Mouse (Mus musculus) kidney, embryonic 16.5 days (tissue): ENCODE measurements at regions not wholly inside any gene's neighbourhood (a gene's known extent, or its start where the extent isn't known, plus 50 kb on each side); places are given as distances from the start of the nearest gene placed in this dataset.

Experiments
- ATAC-seq: fragments of 200-750 bp; cut with Nextera tagmentation; 2 replicates; pipeline ENCODE4 v1.8.0; 2017; ENCODE audit warnings: moderate TSS enrichment; ENCODE audit not compliant: low FRiP score, low TSS enrichment
- H3K27ac ChIP-seq: fragments of 300-500 bp; sonication (generic); 2 replicates; pipeline ENCODE4 v1.5.1; 2014; ENCODE audit warnings: low read length
- H3K27me3 ChIP-seq: fragments of 300-500 bp; sonication (generic); 2 replicates; pipeline ENCODE4 v1.6.1; 2014; ENCODE audit warnings: low read length, control low read depth, mixed read lengths; ENCODE audit not compliant: insufficient read depth
- H3K36me3 ChIP-seq: fragments of 300-500 bp; sonication (generic); 2 replicates; pipeline ENCODE4 v1.6.1; 2014; ENCODE audit warnings: low read length, control low read depth, mixed read lengths; ENCODE audit not compliant: insufficient read depth
- H3K4me1 ChIP-seq: fragments of 300-500 bp; sonication (generic); 2 replicates; pipeline ENCODE4 v1.6.1; 2014; ENCODE audit warnings: low read length, control low read depth, mixed read lengths; ENCODE audit not compliant: insufficient read depth
- H3K4me2 ChIP-seq: fragments of 300-500 bp; sonication (generic); replicated peaks from 2 replicates; pipeline ENCODE4 v1.6.1; 2014; ENCODE audit warnings: low read depth, low read length
- H3K4me3 ChIP-seq: fragments of 300-500 bp; sonication (generic); 2 replicates; pipeline ENCODE4 v1.5.1; 2014; ENCODE audit warnings: mild to moderate bottlenecking, low read length
- H3K9ac ChIP-seq: fragments of 300-500 bp; sonication (generic); replicated peaks from 2 replicates; pipeline ENCODE4 v1.6.1; 2014; ENCODE audit warnings: low read length
- H3K9me3 ChIP-seq: fragments of 300-500 bp; sonication (generic); 2 replicates; pipeline ENCODE4 v1.6.1; 2016; ENCODE audit warnings: low read length, control low read depth
- WGBS: fragments of 180-500 bp; shearing (Covaris S2); extraction: QIAGEN DNeasy Blood & Tissue Kit; methylation state at CpG from one replicate; pipeline ENCODE4 v1.1.7; 2014; 5-methylcytosine and 5-hydroxymethylcytosine counted together

DNA sequence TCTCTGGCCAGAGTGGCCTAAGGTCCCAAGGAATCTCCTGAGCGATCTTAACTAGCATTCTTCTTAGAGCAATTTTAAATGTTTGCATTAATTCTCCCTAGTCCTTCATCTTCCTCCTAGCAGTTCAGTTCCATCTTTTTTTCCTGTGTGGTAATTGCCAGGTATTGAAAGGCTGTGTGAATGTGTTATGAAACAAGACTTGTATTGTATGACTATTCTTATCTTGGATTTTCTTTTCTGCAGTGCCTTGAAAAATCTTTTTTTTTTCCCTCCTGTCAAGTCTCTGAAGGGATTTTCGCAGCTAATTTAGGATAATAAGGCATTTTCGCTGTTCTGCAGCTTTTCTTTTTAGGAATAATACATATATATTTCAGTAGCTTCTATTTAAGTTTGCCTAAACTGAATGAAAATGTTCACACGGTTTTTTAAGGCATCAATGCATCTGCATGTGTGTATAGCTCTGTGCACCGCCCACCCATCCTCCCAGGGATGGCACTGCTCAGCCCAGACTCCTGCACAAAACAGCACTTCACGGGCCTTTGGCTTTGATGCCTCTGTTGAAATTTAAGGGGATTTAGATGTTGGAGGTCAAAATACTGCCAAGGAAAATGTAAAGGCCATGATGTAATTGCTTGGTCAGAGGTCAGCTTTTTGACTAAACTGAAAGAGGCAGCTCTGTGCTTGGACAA is 132.4 kb downstream of the Fgf9 start:
- Histone ChIP-seq H3K27ac (no peak overlapping the region), H3K27me3 (no peaks in the 10 kb centered on the region), H3K4me1 (no peaks in the 10 kb centered on the region), H3K4me2 (no peak overlapping the region), H3K4me3 (no peak overlapping the region), H3K36me3 (no peaks in the 10 kb centered on the region), H3K9ac (no peak overlapping the region), H3K9me3 (no peaks in the 10 kb centered on the region)
- 68% methylated on average over 6 of the region's 6 CpGs for WGBS
- no peak for ATAC-seq

DNA sequence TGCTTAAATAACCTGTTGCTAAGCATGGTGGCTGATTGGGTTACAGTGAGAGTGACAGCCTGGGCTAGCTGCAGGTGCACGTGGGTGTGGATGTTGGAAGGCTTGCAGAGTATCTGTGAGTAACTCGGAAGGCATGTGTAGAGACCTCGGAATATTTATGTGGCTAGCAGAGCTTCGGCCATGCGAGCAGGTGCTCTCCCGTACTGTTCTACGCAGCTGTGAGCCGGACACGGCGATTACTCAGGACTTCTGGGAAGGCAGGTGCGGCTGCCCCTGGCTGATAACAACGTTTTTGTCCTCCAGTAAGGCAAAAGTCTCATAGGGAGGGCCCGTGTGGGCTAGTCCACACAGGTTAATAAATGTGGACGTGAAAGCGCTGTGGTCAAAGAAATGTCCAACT is 119.6 kb downstream of the Fgf9 start:
- Histone ChIP-seq H3K27me3 (no peaks in the 10 kb centered on the region), H3K4me1 (no peaks in the 10 kb centered on the region), H3K4me3 (no peak overlapping the region), H3K4me2 (no peak overlapping the region), H3K36me3 (no peaks in the 10 kb centered on the region), H3K27ac (no peak overlapping the region), H3K9me3 (no peaks in the 10 kb centered on the region), H3K9ac (no peak overlapping the region)
- 59% methylated on average over 15 of the region's 15 CpGs for WGBS
- no peak for ATAC-seq

DNA sequence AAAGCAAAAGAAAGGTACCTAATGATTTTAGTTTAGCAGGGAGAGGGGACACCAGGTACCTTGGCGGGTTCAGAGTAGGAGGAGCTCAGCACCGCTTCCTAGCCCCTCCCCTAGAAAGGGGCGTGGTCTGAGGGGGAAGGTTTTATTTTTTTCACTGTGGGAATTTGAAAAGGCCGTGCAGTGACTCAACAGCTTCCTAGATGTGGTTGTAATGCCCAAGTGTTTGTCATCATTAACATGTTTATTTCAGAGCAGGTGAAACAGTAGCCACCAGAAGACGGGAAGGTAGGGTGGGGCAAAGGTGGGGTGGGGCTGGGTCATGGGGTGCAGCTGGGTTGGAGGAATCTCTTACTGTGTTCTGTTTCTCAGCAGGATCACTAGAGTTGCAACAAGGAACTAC is 112.5 kb downstream of the Fgf9 start:
- H3K9me3 ChIP-seq = peaks cover 4% of the 10 kb centered on the region; the same call in 1 of the 2 replicates
- no peak overlapping the region for H3K27ac ChIP-seq
- H3K4me2 ChIP-seq = no peak overlapping the region
- no peaks in the 10 kb centered on the region for H3K4me1 ChIP-seq
- H3K4me3 ChIP-seq = no peak overlapping the region
- no peak for ATAC-seq
- no peaks in the 10 kb centered on the region for H3K27me3 ChIP-seq
- no peak overlapping the region for H3K9ac ChIP-seq
- WGBS = 77% methylated on average over 5 of the region's 5 CpGs
- H3K36me3 ChIP-seq = no peaks in the 10 kb centered on the region

DNA sequence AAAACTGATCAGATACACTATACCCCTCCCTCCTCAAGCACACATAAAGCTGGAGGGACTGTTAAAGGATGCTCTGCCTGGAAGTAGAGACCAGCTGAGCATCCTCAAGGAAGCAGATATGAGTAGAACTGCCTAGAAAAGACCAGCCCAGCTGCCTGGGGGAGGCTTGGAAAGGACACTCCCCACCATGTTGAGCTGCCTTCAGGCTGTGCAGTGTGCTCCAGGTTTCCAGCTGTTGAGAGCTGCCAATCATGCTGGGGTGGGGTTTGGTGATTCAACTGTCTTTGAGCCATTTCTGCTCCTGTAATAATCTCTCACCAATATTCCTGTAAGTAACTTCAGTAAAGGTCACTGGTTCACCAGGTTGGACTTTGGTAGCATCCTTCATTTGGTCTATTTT is 110.4 kb downstream of the Fgf9 start:
- H3K27ac ChIP-seq = no peak overlapping the region
- peaks cover 4% of the 10 kb centered on the region; the same call in 1 of the 2 replicates for H3K9me3 ChIP-seq
- H3K36me3 ChIP-seq = no peaks in the 10 kb centered on the region
- H3K27me3 ChIP-seq = no peaks in the 10 kb centered on the region
- ATAC-seq = no peak
- H3K4me3 ChIP-seq = no peak overlapping the region
- H3K4me2 ChIP-seq = no peak overlapping the region
- H3K9ac ChIP-seq = no peak overlapping the region
- H3K4me1 ChIP-seq = no peaks in the 10 kb centered on the region

DNA sequence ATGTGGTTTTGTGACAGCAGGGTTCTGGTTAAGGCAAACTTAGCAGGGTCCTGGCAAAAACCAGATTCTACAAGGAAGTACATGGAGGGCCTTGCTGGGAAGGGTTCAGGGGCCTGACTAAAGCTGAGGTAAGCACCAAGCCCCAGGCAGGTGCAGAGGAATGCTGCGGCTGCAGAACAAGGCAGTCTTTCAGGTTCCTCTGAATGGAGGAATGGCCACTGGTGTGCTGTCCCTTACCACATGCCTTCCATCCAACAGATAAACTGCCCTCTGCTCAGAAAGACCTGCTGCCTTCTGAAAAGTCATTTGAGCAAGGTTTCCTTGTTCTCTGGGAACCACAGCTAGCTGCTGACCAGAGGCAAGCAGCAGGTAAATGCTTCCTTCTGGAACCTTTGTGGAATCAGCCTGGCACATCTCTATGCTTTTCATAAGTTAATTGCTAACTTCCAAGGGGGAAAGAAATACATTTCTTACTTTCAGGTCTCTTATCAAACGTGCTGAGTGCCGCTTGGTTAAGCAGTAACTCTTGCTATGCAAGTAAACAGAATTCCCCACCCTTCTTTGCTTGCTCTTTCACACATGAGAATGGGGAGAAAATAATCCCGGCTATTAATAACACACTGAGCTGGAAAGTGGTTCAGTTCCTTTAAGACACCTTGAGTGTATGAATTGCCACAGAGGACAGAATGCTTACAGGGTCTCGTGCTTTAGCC is 105.5 kb downstream of the Fgf9 start:
- Histone ChIP-seq H3K4me1 (no peaks in the 10 kb centered on the region), H3K9ac (no peak overlapping the region), H3K9me3 (peaks cover 4% of the 10 kb centered on the region; the same call in 1 of the 2 replicates), H3K27ac (peak overlapping the region; percentile 87), H3K27me3 (no peaks in the 10 kb centered on the region), H3K4me3 (no peak overlapping the region), H3K4me2 (no peak overlapping the region), H3K36me3 (no peaks in the 10 kb centered on the region)
- ATAC-seq = peak; percentile 89
- 72% methylated on average over 5 of the region's 5 CpGs for WGBS

DNA sequence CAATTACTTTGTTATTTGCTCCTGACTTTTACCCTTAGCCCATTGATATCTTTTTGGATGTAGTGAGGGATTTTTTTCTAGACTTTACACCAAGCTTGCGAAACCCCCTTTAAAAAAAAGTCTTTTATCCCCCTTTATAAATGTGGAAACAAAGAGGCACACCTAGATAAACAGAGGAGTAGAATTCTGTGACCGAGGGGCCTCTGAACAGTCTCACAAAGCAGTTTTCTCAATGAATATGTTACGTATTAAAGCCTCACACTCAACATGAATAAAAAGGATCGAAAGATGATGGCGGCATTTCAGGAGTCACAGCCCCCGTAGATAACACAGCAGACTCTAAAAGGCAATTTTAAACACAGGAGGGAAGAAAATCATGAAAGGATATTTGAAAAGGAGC is 104.2 kb downstream of the Fgf9 start:
- 62% methylated on average over 6 of the region's 6 CpGs for WGBS
- no peaks in the 10 kb centered on the region for H3K4me1 ChIP-seq
- peaks cover 4% of the 10 kb centered on the region; the same call in 1 of the 2 replicates for H3K9me3 ChIP-seq
- H3K4me3 ChIP-seq = no peak overlapping the region
- no peaks in the 10 kb centered on the region for H3K36me3 ChIP-seq
- ATAC-seq = no peak
- no peaks in the 10 kb centered on the region for H3K27me3 ChIP-seq
- peak overlapping the region; percentile 7; the same call in 1 of the 2 replicates for H3K27ac ChIP-seq
- H3K9ac ChIP-seq = no peak overlapping the region
- H3K4me2 ChIP-seq = no peak overlapping the region

DNA sequence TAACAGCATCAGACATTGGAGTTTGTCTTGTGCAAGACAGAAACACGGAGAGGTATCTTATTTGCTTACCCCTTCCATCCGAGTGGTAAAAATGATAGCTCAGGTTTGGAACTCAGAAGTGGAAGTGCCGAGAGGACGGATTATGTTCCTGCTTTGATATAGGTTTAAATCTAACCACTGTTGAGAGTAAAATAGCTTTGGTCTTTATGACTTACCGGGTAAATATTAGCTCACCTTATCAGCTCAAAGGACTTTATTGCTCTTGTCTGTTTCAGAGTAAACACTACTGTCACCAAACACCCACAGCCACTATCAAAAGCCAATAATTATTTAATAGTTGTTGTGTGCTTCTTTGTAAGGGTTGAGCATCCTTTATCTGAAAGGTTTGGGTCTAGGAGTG is 98.6 kb downstream of the Fgf9 start:
- no peak for ATAC-seq
- WGBS = 62% methylated on average over 5 of the region's 5 CpGs

More for the DNA sequence above, 98.6 kb downstream of the Fgf9 start:
- H3K27me3 ChIP-seq = no peaks in the 10 kb centered on the region
- H3K27ac ChIP-seq = no peak overlapping the region
- no peaks in the 10 kb centered on the region for H3K9me3 ChIP-seq
- H3K36me3 ChIP-seq = no peaks in the 10 kb centered on the region
- no peak overlapping the region for H3K4me3 ChIP-seq
- H3K4me1 ChIP-seq = no peaks in the 10 kb centered on the region
- no peak overlapping the region for H3K9ac ChIP-seq
- no peak overlapping the region for H3K4me2 ChIP-seq
